Mouse (Mus musculus) liver, adult 2 months (tissue): ENCODE measurements at regions not wholly inside any gene's neighbourhood (a gene's known extent, or its start where the extent isn't known, plus 50 kb on each side); places are given as distances from the start of the nearest gene placed in this dataset.

Experiments used
- DNase-seq: peaks from one replicate; pipeline ENCODE4 v3.0.0-alpha.2; 2011; ENCODE audit warnings: low read depth, low spot score; ENCODE audit errors: extremely low read depth
- H3K27ac ChIP-seq: fragments of 200-500 bp; replicated peaks from 2 replicates; pipeline ENCODE4 v1.5.1; 2012; ENCODE audit warnings: low read depth, mild to moderate bottlenecking, control low read depth, inconsistent platforms, low read length; ENCODE audit not compliant: insufficient read depth
- H3K27me3 ChIP-seq: fragments of 200-500 bp; 2 replicates; pipeline ENCODE4 v1.6.1; 2012; ENCODE audit warnings: mild to moderate bottlenecking, moderate library complexity, low read length, inconsistent platforms; ENCODE audit not compliant: control insufficient read depth, insufficient read depth
- H3K36me3 ChIP-seq: fragments of 200-500 bp; 2 replicates; pipeline ENCODE4 v1.6.1; 2012; ENCODE audit warnings: low read length, inconsistent platforms; ENCODE audit not compliant: control insufficient read depth, insufficient read depth
- H3K4me1 ChIP-seq: fragments of 200-500 bp; 2 replicates; pipeline ENCODE4 v1.6.1; 2011; ENCODE audit warnings: low read length; ENCODE audit not compliant: control insufficient read depth, insufficient read depth
- H3K4me3 ChIP-seq: fragments of 200-500 bp; 2 replicates; pipeline ENCODE4 v1.5.1; 2011; ENCODE audit warnings: low read depth, mild to moderate bottlenecking, control low read depth, low read length, moderate library complexity; ENCODE audit not compliant: insufficient read depth
- H3K79me2 ChIP-seq: fragments of 200-500 bp; 2 replicates; pipeline ENCODE4 v1.6.1; 2012; ENCODE audit warnings: inconsistent platforms, mild to moderate bottlenecking, low read length, moderate library complexity; ENCODE audit not compliant: control insufficient read depth, insufficient read depth
- H3K9ac ChIP-seq: fragments of 200-500 bp; 2 replicates; pipeline ENCODE4 v1.6.1; 2012; ENCODE audit warnings: low read depth, mild to moderate bottlenecking, control low read depth, inconsistent platforms, low read length
- CTCF ChIP-seq: fragments of 200-500 bp; IDR thresholded peaks from 2 replicates; pipeline ENCODE4 v1.5.1; 2011; ENCODE audit warnings: low read depth, low read length, control low read depth
- POLR2A ChIP-seq: fragments of 200-500 bp; IDR thresholded peaks from 2 replicates; pipeline ENCODE4 v1.6.1; 2011; ENCODE audit warnings: low read length, control low read depth; ENCODE audit not compliant: insufficient read depth; ENCODE audit errors: extremely low read depth
- WGBS: fragments of 180-500 bp; shearing (Covaris S2); methylation state at CpG from one replicate; pipeline ENCODE4 v1.1.7; 2018; 5-methylcytosine and 5-hydroxymethylcytosine counted together

DNA sequence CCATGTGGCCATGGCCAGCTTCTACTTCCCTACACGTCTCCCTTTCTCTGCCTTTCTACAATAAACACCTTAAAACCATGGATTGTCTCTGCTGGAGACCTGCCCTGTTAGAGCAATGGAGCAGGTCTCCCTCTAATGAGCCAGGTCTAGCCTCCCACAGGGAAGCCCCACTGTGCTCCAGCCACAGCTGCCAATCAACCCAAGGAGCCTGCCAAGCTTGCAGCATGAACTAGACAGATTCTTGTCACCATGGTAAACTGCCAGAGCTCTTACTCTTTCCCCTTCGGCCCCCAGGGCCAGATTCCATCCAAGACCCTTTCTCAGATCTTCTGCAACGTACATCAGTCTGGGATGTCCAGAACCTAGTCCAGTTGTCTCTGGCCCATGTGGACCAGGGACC is 217.1 kb upstream of the Fam241a start:
- no peaks in the 10 kb centered on the region for H3K4me1 ChIP-seq
- no peak overlapping the region for H3K9ac ChIP-seq
- no peaks in the 10 kb centered on the region for H3K36me3 ChIP-seq
- H3K27ac ChIP-seq = no peak overlapping the region
- no peak overlapping the region for H3K4me3 ChIP-seq
- TF ChIP-seq POLR2A (no peak), CTCF (no peak)
- H3K79me2 ChIP-seq = no peaks in the 10 kb centered on the region
- 60% methylated on average over 3 of the region's 3 CpGs for WGBS
- DNase-seq = no peak
- no peaks in the 10 kb centered on the region for H3K27me3 ChIP-seq

GRCm38 (mm10) chr3:128110406-128110805 is 214.3 kb upstream of the Fam241a start:
- H3K4me1 ChIP-seq = no peaks in the 10 kb centered on the region
- TF ChIP-seq CTCF = no peak
- TF ChIP-seq POLR2A = no peak
- H3K4me3 ChIP-seq = no peak overlapping the region
- no peaks in the 10 kb centered on the region for H3K79me2 ChIP-seq
- no peak overlapping the region for H3K27ac ChIP-seq
- no peaks in the 10 kb centered on the region for H3K36me3 ChIP-seq
- H3K27me3 ChIP-seq = no peaks in the 10 kb centered on the region
- no peak overlapping the region for H3K9ac ChIP-seq
- DNase-seq = no peak
- 91% methylated on average over 2 of the region's 2 CpGs for WGBS

- WGBS = 86% methylated on average over 6 of the region's 6 CpGs
- Histone ChIP-seq H3K27ac (no peak overlapping the region), H3K36me3 (no peaks in the 10 kb centered on the region), H3K79me2 (no peaks in the 10 kb centered on the region), H3K27me3 (no peaks in the 10 kb centered on the region), H3K9ac (no peak overlapping the region), H3K4me1 (no peaks in the 10 kb centered on the region), H3K4me3 (no peak overlapping the region)
- TF ChIP-seq POLR2A (no peak), CTCF (no peak)
- no peak for DNase-seq
Measured at GRCm38 (mm10) chr3:128104516-128104915, 208.4 kb upstream of the Fam241a start.

DNA sequence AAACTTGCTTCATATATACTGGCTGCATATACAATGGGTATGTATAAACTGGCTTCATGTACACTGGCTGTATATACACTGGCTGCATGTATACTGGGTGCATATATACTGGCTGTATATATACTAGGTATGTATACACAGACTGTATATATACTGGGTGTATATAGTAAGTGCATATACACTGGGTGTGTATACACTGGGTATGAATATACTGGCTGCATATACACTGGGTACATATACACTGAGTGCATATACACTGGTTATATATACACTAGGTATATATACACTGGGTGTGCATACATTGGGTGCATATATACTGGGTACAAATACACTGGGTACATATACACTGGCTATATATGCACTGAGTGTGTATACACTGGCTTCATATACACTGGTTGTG is 196.9 kb upstream of the Fam241a start:
- H3K27me3 ChIP-seq = no peaks in the 10 kb centered on the region
- H3K4me3 ChIP-seq = no peak overlapping the region
- H3K79me2 ChIP-seq = no peaks in the 10 kb centered on the region
- no peak for TF ChIP-seq CTCF
- no peak for TF ChIP-seq POLR2A
- no peak overlapping the region for H3K27ac ChIP-seq
- H3K9ac ChIP-seq = no peak overlapping the region
- no peaks in the 10 kb centered on the region for H3K4me1 ChIP-seq
- no peaks in the 10 kb centered on the region for H3K36me3 ChIP-seq
- DNase-seq = no peak

- Histone ChIP-seq H3K27me3 (no peaks in the 10 kb centered on the region), H3K4me3 (no peak overlapping the region), H3K79me2 (no peaks in the 10 kb centered on the region), H3K9ac (no peak overlapping the region), H3K4me1 (no peaks in the 10 kb centered on the region), H3K27ac (no peak overlapping the region), H3K36me3 (no peaks in the 10 kb centered on the region)
- WGBS = 40% methylated on average over 4 of the region's 4 CpGs
- peak; percentile 10 for DNase-seq
- TF ChIP-seq POLR2A (no peak), CTCF (peak; percentile 35; the same call in 1 of the 2 replicates)
Measured at GRCm38 (mm10) chr3:128088207-128088606, 192.1 kb upstream of the Fam241a start.

DNA sequence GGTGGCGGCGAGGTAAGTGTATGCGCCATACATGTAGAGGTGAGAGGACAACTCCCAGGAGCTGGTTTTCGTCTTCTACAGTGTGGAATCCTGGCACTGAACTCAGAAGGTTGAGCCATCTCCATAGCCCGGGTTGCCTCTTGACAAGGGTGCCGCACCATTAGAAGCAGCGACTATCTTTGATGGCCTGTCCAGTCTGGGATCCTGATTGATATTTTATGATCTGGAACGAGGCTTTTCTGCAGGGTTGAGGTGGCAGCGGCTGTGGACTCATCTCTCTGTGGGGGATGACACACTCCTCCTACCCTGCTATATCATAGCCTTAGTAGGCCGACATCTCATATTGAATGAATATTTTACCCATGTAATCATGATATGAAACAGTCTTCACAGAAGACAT is 191.0 kb upstream of the Fam241a start:
- no peak for DNase-seq
- Histone ChIP-seq H3K27me3 (no peaks in the 10 kb centered on the region), H3K27ac (no peak overlapping the region), H3K36me3 (no peaks in the 10 kb centered on the region), H3K79me2 (no peaks in the 10 kb centered on the region), H3K4me3 (no peak overlapping the region), H3K4me1 (no peaks in the 10 kb centered on the region), H3K9ac (no peak overlapping the region)
- no peak for TF ChIP-seq POLR2A
- no peak for TF ChIP-seq CTCF
- WGBS = 84% methylated on average over 10 of the region's 10 CpGs
